Mouse (Mus musculus): ENCODE data around the gene Dgkg. TPM values are rescaled to one million over a fixed set of nuclear protein-coding genes. Genes with fewer than 3 reads are reported as not detected.

The Dgkg gene
- polyA plus RNA-seq, 1 experiment: 1.5 TPM

DNA sequence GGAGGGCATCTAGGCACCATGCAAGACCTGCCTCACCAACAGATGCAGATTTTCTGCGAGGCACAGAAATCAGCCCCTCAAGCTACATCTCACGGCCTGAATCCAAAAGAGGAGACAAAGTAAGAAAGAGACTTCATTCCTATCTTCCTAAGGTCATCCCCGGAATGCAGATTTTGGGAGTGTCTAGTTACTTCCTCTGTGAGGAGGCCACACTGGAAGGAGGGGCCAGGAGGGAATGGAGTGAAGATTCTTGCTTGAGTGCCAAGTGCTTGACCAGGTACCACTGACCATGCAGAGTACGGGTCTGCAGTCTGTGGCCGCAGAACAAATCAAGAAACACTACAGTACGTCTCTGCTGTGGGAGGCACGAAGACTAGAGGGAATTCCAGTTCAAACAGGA lies 230.2 kb downstream of the Dgkg start:
- Histone ChIP-seq H3K4me1 (ENCODE audit: control insufficient read depth, insufficient read depth, low read length) (peaks cover 8% of the 10 kb centered on the region), H3K36me3 (ENCODE audit: control insufficient read depth, insufficient read depth, low read length, poor library complexity, severe bottlenecking) (peaks cover 38% of the 10 kb centered on the region), H3K9ac (ENCODE audit: low read depth, poor library complexity, severe bottlenecking) (no peak overlapping the region), H3K27me3 (ENCODE audit: control insufficient read depth, insufficient read depth, low read length, poor library complexity, severe bottlenecking) (no peaks in the 10 kb centered on the region), H3K9me3 (replicated peaks; ENCODE audit: control insufficient read depth, insufficient read depth, low read length, poor library complexity, severe bottlenecking) (no peaks in the 10 kb centered on the region), H3K4me3 (ENCODE audit: low read depth, low read length) (no peak overlapping the region), H3K27ac (ENCODE audit: insufficient read depth, low read length) (peak overlapping the region; percentile 82)
- TF ChIP-seq EP300 (IDR thresholded peaks at IDR 0.05; ENCODE audit: insufficient read depth, low read depth, low read length): peak; percentile 54; the same call in 1 of the 2 replicates
- no peak for TF ChIP-seq CTCF (IDR thresholded peaks at IDR 0.05; ENCODE audit: low read depth, low read length)

DNA sequence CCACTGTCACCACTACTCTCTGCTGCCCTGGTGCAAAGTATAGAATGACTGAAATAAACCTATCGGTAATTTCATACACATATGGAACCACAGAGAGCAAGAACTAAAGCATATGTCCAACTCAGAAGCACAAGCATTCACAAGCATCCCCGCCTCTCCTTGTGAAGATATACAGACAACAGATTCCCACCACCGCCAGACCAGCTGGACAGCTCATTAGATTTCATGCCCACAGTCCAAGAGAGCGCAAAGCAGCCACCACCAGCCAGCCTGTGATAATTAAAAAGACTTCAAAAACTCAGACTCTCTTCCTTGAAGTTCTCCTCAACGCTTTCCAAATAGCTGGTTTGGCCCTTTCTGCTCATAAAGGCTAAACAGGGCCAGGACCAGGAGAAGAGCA lies 234.8 kb downstream of the Dgkg start:
- TF ChIP-seq EP300 (IDR thresholded peaks at IDR 0.05; ENCODE audit: insufficient read depth, low read depth, low read length): no peak
- TF ChIP-seq POLR2A (IDR thresholded peaks at IDR 0.05; ENCODE audit: insufficient read depth, low read length): no peak
- TF ChIP-seq CTCF (IDR thresholded peaks at IDR 0.05; ENCODE audit: low read depth, low read length): no peak
- Histone ChIP-seq H3K4me3 (ENCODE audit: low read depth, low read length) (no peak overlapping the region), H3K9ac (ENCODE audit: low read depth, poor library complexity, severe bottlenecking) (no peak overlapping the region), H3K27ac (ENCODE audit: insufficient read depth, low read length) (no peak overlapping the region), H3K4me1 (ENCODE audit: control insufficient read depth, insufficient read depth, low read length) (peaks cover 11% of the 10 kb centered on the region), H3K36me3 (ENCODE audit: control insufficient read depth, insufficient read depth, low read length, poor library complexity, severe bottlenecking) (peaks cover 36% of the 10 kb centered on the region), H3K27me3 (ENCODE audit: control insufficient read depth, insufficient read depth, low read length, poor library complexity, severe bottlenecking) (no peaks in the 10 kb centered on the region), H3K9me3 (replicated peaks; ENCODE audit: control insufficient read depth, insufficient read depth, low read length, poor library complexity, severe bottlenecking) (no peaks in the 10 kb centered on the region)

Other genes with a start within 250 kb of the Dgkg start
- 130 and 133 TPM in 2 replicates for gene Etv5, start 217.5 kb downstream of the Dgkg start, polyA plus RNA-seq (2011; ENCODE audit: insufficient read depth, insufficient read length, low read depth, missing spikeins)
- not detected in 2 replicates for gene Crygs, start 154.4 kb upstream of the Dgkg start, polyA plus RNA-seq (2011; ENCODE audit: insufficient read depth, insufficient read length, low read depth, missing spikeins)
- 20.5 and 22.0 TPM in 2 replicates for gene Tbccd1, start 200.4 kb upstream of the Dgkg start, polyA plus RNA-seq (2011; ENCODE audit: insufficient read depth, insufficient read length, low read depth, missing spikeins)
- gene Dnajb11, start 200.6 kb upstream of the Dgkg start, polyA plus RNA-seq (2011; ENCODE audit: insufficient read depth, insufficient read length, low read depth, missing spikeins): 56.5 and 59.1 TPM in 2 replicates
- 0.81 TPM in 1 of 2 replicates, not detected in the other for gene Ahsg, start 234.1 kb upstream of the Dgkg start, polyA plus RNA-seq (2011; ENCODE audit: insufficient read depth, insufficient read length, low read depth, missing spikeins)